Mouse (Mus musculus): ENCODE measurements at regions not wholly inside any gene's neighbourhood (a gene's known extent, or its start where the extent isn't known, plus 50 kb on each side); places are given as distances from the start of the nearest gene placed in this dataset.

DNA sequence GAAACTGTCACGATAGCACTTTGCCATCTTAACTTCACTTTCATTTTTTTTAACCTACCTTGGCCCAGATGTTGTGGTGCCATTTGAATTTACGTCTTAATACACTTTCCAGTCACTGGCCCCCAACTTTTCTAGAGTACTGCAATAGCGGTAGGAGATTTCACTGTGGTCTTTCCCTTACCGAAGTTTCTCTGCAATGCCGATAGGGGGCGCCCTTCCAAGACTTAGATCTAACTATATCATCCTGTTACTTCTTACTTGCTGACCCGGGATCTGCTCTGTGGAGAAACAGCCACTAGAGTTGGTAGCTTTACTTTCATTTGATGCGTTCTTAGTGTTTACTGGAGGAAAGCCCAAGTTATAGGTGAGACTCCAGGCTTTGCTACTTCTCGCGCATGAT is 92.6 kb upstream of the Hmgn3 start:
- Histone ChIP-seq H3K4me2 (replicated peaks; ENCODE audit: low read depth, low read length) (no peak overlapping the region), H3K9ac (replicated peaks; ENCODE audit: low read depth, low read length) (no peak overlapping the region), H3K4me3 (ENCODE audit: low read depth, low read length) (no peak overlapping the region), H3K27ac (ENCODE audit: low read length) (no peak overlapping the region), H3K4me1 (ENCODE audit: control insufficient read depth, insufficient read depth, low read length) (no peaks in the 10 kb centered on the region), H3K27me3 (ENCODE audit: control insufficient read depth, insufficient read depth, low read length) (no peaks in the 10 kb centered on the region), H3K9me3 (ENCODE audit: control insufficient read depth, low read depth, low read length) (no peaks in the 10 kb centered on the region), H3K36me3 (ENCODE audit: control insufficient read depth, insufficient read depth, low read length) (no peaks in the 10 kb centered on the region)
- no peak for ATAC-seq (ENCODE audit: insufficient number of reproducible peaks, insufficient read depth, low FRiP score, low read depth)
- 72% methylated on average over 10 of the region's 10 CpGs for WGBS

DNA sequence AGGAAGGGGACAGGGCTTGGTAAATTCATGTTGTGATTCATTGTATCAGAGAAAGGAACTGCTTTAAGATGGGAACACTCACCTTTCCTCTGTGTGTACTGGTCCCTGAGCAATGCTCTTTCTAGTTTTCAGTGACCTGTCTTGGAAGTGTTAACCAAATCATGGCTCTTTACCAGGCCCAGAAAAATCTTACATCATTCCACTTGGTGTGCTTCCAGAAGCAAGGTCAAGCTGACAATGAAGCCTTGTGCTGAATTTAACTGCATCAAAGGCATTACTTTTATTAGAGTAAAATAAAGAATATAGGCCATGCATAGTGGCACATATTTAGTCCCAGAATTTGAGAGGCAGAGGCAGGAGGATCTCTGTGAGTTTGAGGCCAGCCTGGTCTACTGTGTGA is 75.4 kb upstream of the Hmgn3 start:
- Histone ChIP-seq H3K27me3 (ENCODE audit: control insufficient read depth, insufficient read depth, low read length) (no peaks in the 10 kb centered on the region), H3K9me3 (ENCODE audit: control insufficient read depth, low read depth, low read length) (no peaks in the 10 kb centered on the region), H3K4me1 (ENCODE audit: control insufficient read depth, insufficient read depth, low read length) (no peaks in the 10 kb centered on the region), H3K4me3 (ENCODE audit: low read depth, low read length) (no peak overlapping the region), H3K9ac (replicated peaks; ENCODE audit: low read depth, low read length) (no peak overlapping the region), H3K27ac (ENCODE audit: low read length) (no peak overlapping the region), H3K4me2 (replicated peaks; ENCODE audit: low read depth, low read length) (no peak overlapping the region), H3K36me3 (ENCODE audit: control insufficient read depth, insufficient read depth, low read length) (no peaks in the 10 kb centered on the region)
- ATAC-seq (ENCODE audit: insufficient number of reproducible peaks, insufficient read depth, low FRiP score, low read depth), result no peak

DNA sequence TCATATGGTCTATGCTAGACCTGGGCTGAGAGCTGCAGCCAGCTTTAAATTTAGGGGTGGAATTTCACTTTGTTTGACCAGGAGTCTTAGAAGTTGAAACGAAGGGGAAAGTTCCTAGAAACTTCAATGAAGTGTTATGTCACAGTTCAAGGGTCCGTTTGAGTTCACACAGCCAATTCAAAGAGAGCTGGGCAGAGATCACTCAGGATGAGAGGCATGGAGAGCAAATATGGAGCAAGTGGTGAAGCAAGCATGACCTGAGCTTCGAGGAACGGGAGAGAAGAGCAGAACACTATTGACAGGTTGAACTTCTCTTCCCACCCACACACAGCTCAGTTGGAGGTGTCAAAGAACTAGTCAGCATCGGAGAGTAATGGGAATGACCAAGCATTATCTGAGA is 56.1 kb upstream of the Hmgn3 start:
- Histone ChIP-seq H3K4me3 (ENCODE audit: low read depth, low read length) (no peak overlapping the region), H3K27me3 (ENCODE audit: control insufficient read depth, insufficient read depth, low read length) (no peaks in the 10 kb centered on the region), H3K9ac (replicated peaks; ENCODE audit: low read depth, low read length) (no peak overlapping the region), H3K4me2 (replicated peaks; ENCODE audit: low read depth, low read length) (no peak overlapping the region), H3K36me3 (ENCODE audit: control insufficient read depth, insufficient read depth, low read length) (no peaks in the 10 kb centered on the region), H3K4me1 (ENCODE audit: control insufficient read depth, insufficient read depth, low read length) (no peaks in the 10 kb centered on the region), H3K9me3 (ENCODE audit: control insufficient read depth, low read depth, low read length) (no peaks in the 10 kb centered on the region), H3K27ac (ENCODE audit: low read length) (no peak overlapping the region)
- no peak for ATAC-seq (ENCODE audit: insufficient number of reproducible peaks, insufficient read depth, low FRiP score, low read depth)
- WGBS, result 71% methylated on average over 5 of the region's 5 CpGs

DNA sequence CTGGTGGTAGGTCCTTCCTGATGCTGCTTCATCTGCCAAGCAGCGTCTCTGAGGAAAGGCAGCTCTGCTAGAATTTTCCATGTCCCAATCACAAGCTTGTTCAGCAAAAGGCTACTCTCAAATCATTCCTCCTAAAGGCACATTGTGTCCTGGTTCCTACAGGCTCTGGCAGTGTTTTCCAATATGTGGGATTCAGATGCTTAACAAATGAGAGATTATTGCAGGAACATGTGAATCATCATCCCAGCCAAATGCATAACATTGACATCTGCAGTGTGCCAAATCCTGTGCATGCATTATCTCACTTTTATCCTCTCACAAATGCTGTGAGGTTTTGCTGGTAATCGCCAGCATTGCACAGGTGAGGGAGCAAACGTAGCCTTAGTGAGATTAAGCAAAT is 53.3 kb upstream of the Hmgn3 start:
- H3K9me3 ChIP-seq (ENCODE audit: control insufficient read depth, low read depth, low read length), result no peaks in the 10 kb centered on the region
- H3K27me3 ChIP-seq (ENCODE audit: control insufficient read depth, insufficient read depth, low read length), result no peaks in the 10 kb centered on the region
- no peak overlapping the region for H3K9ac ChIP-seq (replicated peaks; ENCODE audit: low read depth, low read length)
- no peaks in the 10 kb centered on the region for H3K36me3 ChIP-seq (ENCODE audit: control insufficient read depth, insufficient read depth, low read length)
- no peak for ATAC-seq (ENCODE audit: insufficient number of reproducible peaks, insufficient read depth, low FRiP score, low read depth)
- H3K4me3 ChIP-seq (ENCODE audit: low read depth, low read length), result no peak overlapping the region
- no peak overlapping the region for H3K4me2 ChIP-seq (replicated peaks; ENCODE audit: low read depth, low read length)
- 85% methylated on average over 3 of the region's 3 CpGs for WGBS
- H3K27ac ChIP-seq (ENCODE audit: low read length), result no peak overlapping the region
- peaks cover 3% of the 10 kb centered on the region; the same call in 1 of the 2 replicates for H3K4me1 ChIP-seq (ENCODE audit: control insufficient read depth, insufficient read depth, low read length)

DNA sequence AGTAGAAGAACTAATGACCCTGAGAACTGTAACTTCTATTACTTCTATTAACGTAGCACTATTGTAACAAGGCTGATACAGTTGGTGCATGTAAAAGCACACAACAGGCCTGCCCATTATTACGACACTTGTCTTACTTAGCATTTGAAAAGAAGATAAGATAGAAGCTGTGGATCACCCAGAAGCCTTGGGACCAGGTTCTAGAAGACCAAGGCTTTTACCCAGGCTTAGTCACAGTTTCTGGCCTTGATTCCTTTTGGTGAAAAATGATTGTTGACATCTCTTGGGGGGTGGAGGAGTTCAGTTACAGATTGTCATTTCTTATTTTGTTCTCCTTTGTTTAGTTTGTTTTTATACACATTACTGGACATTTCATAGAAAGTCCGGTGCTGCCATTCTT is 52.7 kb upstream of the Hmgn3 start:
- Histone ChIP-seq H3K27me3 (ENCODE audit: control insufficient read depth, insufficient read depth, low read length) (no peaks in the 10 kb centered on the region), H3K9me3 (ENCODE audit: control insufficient read depth, low read depth, low read length) (no peaks in the 10 kb centered on the region), H3K4me3 (ENCODE audit: low read depth, low read length) (no peak overlapping the region), H3K36me3 (ENCODE audit: control insufficient read depth, insufficient read depth, low read length) (no peaks in the 10 kb centered on the region), H3K4me1 (ENCODE audit: control insufficient read depth, insufficient read depth, low read length) (peaks cover 3% of the 10 kb centered on the region; the same call in 1 of the 2 replicates), H3K9ac (replicated peaks; ENCODE audit: low read depth, low read length) (no peak overlapping the region), H3K27ac (ENCODE audit: low read length) (no peak overlapping the region), H3K4me2 (replicated peaks; ENCODE audit: low read depth, low read length) (no peak overlapping the region)
- 81% methylated on average over 3 of the region's 3 CpGs for WGBS
- ATAC-seq (ENCODE audit: insufficient number of reproducible peaks, insufficient read depth, low FRiP score, low read depth), result no peak

DNA sequence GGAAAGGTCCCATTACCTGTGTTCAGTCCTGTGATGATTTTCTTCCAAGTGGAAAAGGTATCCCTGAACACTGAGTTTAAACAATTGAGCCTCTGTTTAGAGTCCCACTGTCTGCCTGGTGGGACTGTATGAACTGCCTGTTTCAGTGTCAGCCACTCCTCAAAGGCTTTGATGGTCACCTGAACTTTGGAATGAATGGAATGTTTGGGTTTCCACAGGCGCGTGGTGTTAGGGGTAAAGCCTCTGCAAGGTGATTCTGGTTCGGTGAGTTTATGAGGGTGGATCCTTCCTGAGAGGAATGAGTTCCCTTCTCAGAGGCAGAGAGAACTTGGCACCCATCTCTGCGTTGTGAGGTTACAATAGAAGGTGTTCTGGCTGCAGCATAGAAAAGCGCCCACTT is 50.5 kb upstream of the Hmgn3 start:
- WGBS, result 52% methylated on average over 5 of the region's 5 CpGs
- H3K4me2 ChIP-seq (replicated peaks; ENCODE audit: low read depth, low read length), result no peak overlapping the region
- H3K4me3 ChIP-seq (ENCODE audit: low read depth, low read length), result no peak overlapping the region
- H3K9me3 ChIP-seq (ENCODE audit: control insufficient read depth, low read depth, low read length), result no peaks in the 10 kb centered on the region
- no peaks in the 10 kb centered on the region for H3K27me3 ChIP-seq (ENCODE audit: control insufficient read depth, insufficient read depth, low read length)
- no peak overlapping the region for H3K27ac ChIP-seq (ENCODE audit: low read length)
- H3K36me3 ChIP-seq (ENCODE audit: control insufficient read depth, insufficient read depth, low read length), result no peaks in the 10 kb centered on the region
- peaks cover 3% of the 10 kb centered on the region; the same call in 1 of the 2 replicates for H3K4me1 ChIP-seq (ENCODE audit: control insufficient read depth, insufficient read depth, low read length)
- ATAC-seq (ENCODE audit: insufficient number of reproducible peaks, insufficient read depth, low FRiP score, low read depth), result no peak
- no peak overlapping the region for H3K9ac ChIP-seq (replicated peaks; ENCODE audit: low read depth, low read length)

Measured in stomach, embryonic 14.5 days (tissue).